Mouse (Mus musculus): ENCODE results near the gene Mib2. TPM values are rescaled to one million over a fixed set of nuclear protein-coding genes. Genes with fewer than 3 reads are reported as not detected.

Mib2 gene
- polyA plus RNA-seq, 1 experiment: 106 TPM

GRCm38 (mm10) chr4:155618321-155618720 is 50.7 kb downstream of the Mib2 start:
- H3K4me2 ChIP-seq (ENCODE audit: low read depth): no peak overlapping the region
- TF ChIP-seq POLR2AphosphoS2 (IDR thresholded peaks at IDR 0.05; ENCODE audit: insufficient read length, low read depth) (no peak), POLR2A (IDR thresholded peaks at IDR 0.05; ENCODE audit: insufficient read length, low read depth) (no peak), MYOG (IDR thresholded peaks at IDR 0.05; ENCODE audit: control insufficient read depth in 1 of 3, insufficient read depth in 1 of 3, insufficient read length in 2 of 3, low read depth in 2 of 3) (no peak), MAX (IDR thresholded peaks at IDR 0.05; ENCODE audit: low read depth) (no peak), SRF (IDR thresholded peaks at IDR 0.05; ENCODE audit: control insufficient read depth, insufficient read length, low read depth) (no peak)
- no peak overlapping the region for H3K4me3 ChIP-seq

GRCm38 (mm10) chr4:155613264-155613663 is 55.7 kb downstream of the Mib2 start:
- Histone ChIP-seq H3K4me2 (ENCODE audit: low read depth) (no peak overlapping the region), H3K4me3 (no peak overlapping the region), H3K79me2 (ENCODE audit: control insufficient read depth, insufficient read depth) (no peaks in the 10 kb centered on the region), H3ac (ENCODE audit: control insufficient read depth, insufficient read length) (no peak overlapping the region), H3K36me3 (ENCODE audit: control insufficient read depth, insufficient read depth) (peaks cover 51% of the 10 kb centered on the region), H3K27me3 (ENCODE audit: control insufficient read depth, insufficient read depth, insufficient read length) (no peaks in the 10 kb centered on the region)
- TF ChIP-seq TCF3 (IDR thresholded peaks at IDR 0.05; ENCODE audit: insufficient read length, low read depth): no peak
- no peak for TF ChIP-seq E2F4 (IDR thresholded peaks at IDR 0.05; ENCODE audit: insufficient read depth)
- TF ChIP-seq REST (IDR thresholded peaks at IDR 0.05; ENCODE audit: insufficient read depth, insufficient read length): no peak

More at GRCm38 (mm10) chr4:155618321-155618720, 50.7 kb downstream of the Mib2 start:
- Histone ChIP-seq H3K79me2 (ENCODE audit: control insufficient read depth, insufficient read depth) (peaks cover 4% of the 10 kb centered on the region), H3K27me3 (ENCODE audit: control insufficient read depth, insufficient read depth, insufficient read length) (no peaks in the 10 kb centered on the region), H3ac (ENCODE audit: control insufficient read depth, insufficient read length) (no peak overlapping the region), H3K36me3 (ENCODE audit: control insufficient read depth, insufficient read depth) (peaks cover 37% of the 10 kb centered on the region)

- Histone ChIP-seq H3K4me3 (no peak overlapping the region), H3ac (ENCODE audit: control insufficient read depth, insufficient read length) (no peak overlapping the region), H3K79me2 (ENCODE audit: control insufficient read depth, insufficient read depth) (peaks cover 4% of the 10 kb centered on the region), H3K27me3 (ENCODE audit: control insufficient read depth, insufficient read depth, insufficient read length) (no peaks in the 10 kb centered on the region), H3K36me3 (ENCODE audit: control insufficient read depth, insufficient read depth) (peaks cover 37% of the 10 kb centered on the region), H3K4me2 (ENCODE audit: low read depth) (no peak overlapping the region)
- TF ChIP-seq REST (IDR thresholded peaks at IDR 0.05; ENCODE audit: insufficient read depth, insufficient read length): no peak
- no peak for TF ChIP-seq POLR2AphosphoS2 (IDR thresholded peaks at IDR 0.05; ENCODE audit: insufficient read length, low read depth)
Measured at GRCm38 (mm10) chr4:155611860-155612259, 57.1 kb downstream of the Mib2 start.

GRCm38 (mm10) chr4:155606825-155607224 is 62.2 kb downstream of the Mib2 start:
- Histone ChIP-seq H3ac (ENCODE audit: control insufficient read depth, insufficient read length) (no peak overlapping the region), H3K27me3 (ENCODE audit: control insufficient read depth, insufficient read depth, insufficient read length) (no peaks in the 10 kb centered on the region), H3K4me2 (ENCODE audit: low read depth) (no peak overlapping the region), H3K4me3 (no peak overlapping the region), H3K36me3 (ENCODE audit: control insufficient read depth, insufficient read depth) (peaks cover 21% of the 10 kb centered on the region), H3K79me2 (ENCODE audit: control insufficient read depth, insufficient read depth) (peaks cover 48% of the 10 kb centered on the region)
- TF ChIP-seq REST (IDR thresholded peaks at IDR 0.05; ENCODE audit: insufficient read depth, insufficient read length): no peak
- TF ChIP-seq POLR2AphosphoS2 (IDR thresholded peaks at IDR 0.05; ENCODE audit: insufficient read length, low read depth): no peak
- TF ChIP-seq USF1 (IDR thresholded peaks at IDR 0.05; ENCODE audit: low read depth): no peak
- no peak for TF ChIP-seq SRF (IDR thresholded peaks at IDR 0.05; ENCODE audit: control insufficient read depth, insufficient read length, low read depth)
- TF ChIP-seq CEBPB (IDR thresholded peaks at IDR 0.05; ENCODE audit: insufficient read depth, poor library complexity, severe bottlenecking): no peak
- no peak for TF ChIP-seq TCF12 (IDR thresholded peaks at IDR 0.05; ENCODE audit: insufficient read depth, poor library complexity, severe bottlenecking)

GRCm38 (mm10) chr4:155605132-155605531 is 63.9 kb downstream of the Mib2 start:
- no peak for TF ChIP-seq POLR2A (IDR thresholded peaks at IDR 0.05; ENCODE audit: insufficient read length, low read depth)
- no peak for TF ChIP-seq CEBPB (IDR thresholded peaks at IDR 0.05; ENCODE audit: insufficient read depth, poor library complexity, severe bottlenecking)
- no peak for TF ChIP-seq POLR2AphosphoS2 (IDR thresholded peaks at IDR 0.05; ENCODE audit: insufficient read length, low read depth)
- no peak for TF ChIP-seq SRF (IDR thresholded peaks at IDR 0.05; ENCODE audit: control insufficient read depth, insufficient read length, low read depth)
- TF ChIP-seq TCF3 (IDR thresholded peaks at IDR 0.05; ENCODE audit: insufficient read length, low read depth): no peak
- no peak for TF ChIP-seq REST (IDR thresholded peaks at IDR 0.05; ENCODE audit: insufficient read depth, insufficient read length)
- Histone ChIP-seq H3K27me3 (ENCODE audit: control insufficient read depth, insufficient read depth, insufficient read length) (no peaks in the 10 kb centered on the region), H3ac (ENCODE audit: control insufficient read depth, insufficient read length) (no peak overlapping the region), H3K79me2 (ENCODE audit: control insufficient read depth, insufficient read depth) (peaks cover 48% of the 10 kb centered on the region), H3K36me3 (ENCODE audit: control insufficient read depth, insufficient read depth) (peaks cover 18% of the 10 kb centered on the region), H3K4me3 (no peak overlapping the region), H3K4me2 (ENCODE audit: low read depth) (no peak overlapping the region)

Other genes with a start within 250 kb of the Mib2 start
- not detected for gene Tmem52, start 200.1 kb downstream of the Mib2 start, polyA plus RNA-seq (2012; fragmentation: generic; extraction: Trizol)
- gene Gnb1, start 177.8 kb downstream of the Mib2 start, polyA plus RNA-seq (2012; fragmentation: generic; extraction: Trizol): 265 TPM
- 83.0 TPM for gene Nadk, start 106.8 kb downstream of the Mib2 start, polyA plus RNA-seq (2012; fragmentation: generic; extraction: Trizol)
- gene Slc35e2, start 67.8 kb downstream of the Mib2 start, polyA plus RNA-seq (2012; fragmentation: generic; extraction: Trizol): 3.7 TPM
- 47.7 TPM for gene Cdk11b, start 44.3 kb downstream of the Mib2 start, polyA plus RNA-seq (2012; fragmentation: generic; extraction: Trizol)
- not detected for gene Gm10563, start 23.8 kb downstream of the Mib2 start, polyA plus RNA-seq (2012; fragmentation: generic; extraction: Trizol)
- gene Mmp23, start 15.8 kb downstream of the Mib2 start, polyA plus RNA-seq (2012; fragmentation: generic; extraction: Trizol): 1.8 TPM
- gene Fndc10, start 25.1 kb upstream of the Mib2 start, polyA plus RNA-seq (2012; fragmentation: generic; extraction: Trizol): 8.3 TPM
- 105 TPM for gene Ssu72, start 35.6 kb upstream of the Mib2 start, polyA plus RNA-seq (2012; fragmentation: generic; extraction: Trizol)
- gene Tmem240, start 65.6 kb upstream of the Mib2 start, polyA plus RNA-seq (2012; fragmentation: generic; extraction: Trizol): 1.2 TPM
- gene Atad3a, start 91.9 kb upstream of the Mib2 start, polyA plus RNA-seq (2012; fragmentation: generic; extraction: Trizol): 60.9 TPM
- 3.2 TPM for gene Vwa1, start 105.5 kb upstream of the Mib2 start, polyA plus RNA-seq (2012; fragmentation: generic; extraction: Trizol)
- 0.97 TPM for gene Tmem88b, start 116.7 kb upstream of the Mib2 start, polyA plus RNA-seq (2012; fragmentation: generic; extraction: Trizol)
- not detected for gene Ankrd65, start 121.2 kb upstream of the Mib2 start, polyA plus RNA-seq (2012; fragmentation: generic; extraction: Trizol)
- gene Mrpl20, start 133.7 kb upstream of the Mib2 start, polyA plus RNA-seq (2012; fragmentation: generic; extraction: Trizol): 132 TPM
- gene Ccnl2, start 143.3 kb upstream of the Mib2 start, polyA plus RNA-seq (2012; fragmentation: generic; extraction: Trizol): 24.7 TPM
- 152 TPM for gene Aurkaip1, start 162.1 kb upstream of the Mib2 start, polyA plus RNA-seq (2012; fragmentation: generic; extraction: Trizol)
- 87.5 TPM for gene Mxra8, start 170.5 kb upstream of the Mib2 start, polyA plus RNA-seq (2012; fragmentation: generic; extraction: Trizol)
- 98.4 TPM for gene Dvl1, start 178.2 kb upstream of the Mib2 start, polyA plus RNA-seq (2012; fragmentation: generic; extraction: Trizol)
- gene Tas1r3, start 194.2 kb upstream of the Mib2 start, polyA plus RNA-seq (2012; fragmentation: generic; extraction: Trizol): 0.17 TPM
- 10.5 TPM for gene Cptp, start 200.2 kb upstream of the Mib2 start, polyA plus RNA-seq (2012; fragmentation: generic; extraction: Trizol)
- 72.1 TPM for gene Ints11, start 200.3 kb upstream of the Mib2 start, polyA plus RNA-seq (2012; fragmentation: generic; extraction: Trizol)
- gene Pusl1, start 222.6 kb upstream of the Mib2 start, polyA plus RNA-seq (2012; fragmentation: generic; extraction: Trizol): 19.1 TPM
- 22.3 TPM for gene Acap3, start 222.6 kb upstream of the Mib2 start, polyA plus RNA-seq (2012; fragmentation: generic; extraction: Trizol)

Data from myocyte (in vitro differentiated cells).